Mouse (Mus musculus): ENCODE measurements at regions not wholly inside any gene's neighbourhood (a gene's known extent, or its start where the extent isn't known, plus 50 kb on each side); places are given as distances from the start of the nearest gene placed in this dataset.

DNA sequence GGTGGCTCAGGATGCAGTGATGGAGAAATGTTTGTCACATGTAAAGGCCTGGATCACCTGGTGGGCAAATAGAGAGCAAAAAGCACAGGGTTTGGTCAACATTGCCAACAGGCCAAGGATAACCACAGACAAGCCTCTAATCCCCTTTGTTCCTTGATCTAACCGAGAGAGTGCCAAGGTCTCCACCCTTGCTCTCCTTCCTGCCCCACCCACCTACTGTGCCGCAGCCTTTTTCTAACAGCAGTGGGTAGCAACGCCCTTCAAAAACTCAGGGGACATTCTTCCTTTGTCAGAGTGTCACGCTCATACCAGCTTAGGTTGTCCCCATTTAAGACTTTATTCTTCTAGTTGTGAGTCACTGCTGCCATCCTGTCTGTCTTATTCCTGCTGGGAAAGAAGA lies 100.6 kb downstream of the Mab21l3 start:
- TF ChIP-seq POLR2A (IDR thresholded peaks at IDR 0.05; ENCODE audit: extremely low read depth, insufficient read depth, low read length) (no peak), CTCF (IDR thresholded peaks at IDR 0.05; ENCODE audit: extremely low read depth, insufficient read depth, low read length) (no peak)
